Mouse (Mus musculus): ENCODE data around the gene Cfap300.
A peak's percentile ranks its signal among the peaks of the same experiment; 100 is the strongest.

DNA sequence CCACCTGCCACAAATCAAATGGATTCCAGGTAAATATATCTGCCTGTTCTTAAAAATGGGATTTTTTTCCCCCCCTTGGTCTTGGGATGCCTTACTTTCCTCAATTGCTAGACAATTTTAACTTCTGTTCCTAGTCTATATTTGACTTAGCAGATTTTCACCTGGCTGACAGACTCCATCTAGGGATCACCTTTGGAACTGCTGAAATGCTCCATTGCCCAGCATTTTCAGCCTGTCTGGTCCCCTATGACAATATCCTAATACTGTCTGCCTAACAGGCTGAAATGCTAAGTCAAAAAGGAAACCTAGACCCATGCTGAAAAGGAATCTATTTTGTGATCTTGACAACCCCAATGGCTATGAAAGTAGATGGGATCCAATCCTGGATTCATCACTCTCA is 31.7 kb upstream of the Cfap300 start:
- TF ChIP-seq CTCF (IDR thresholded peaks at IDR 0.05; ENCODE audit: borderline replicate concordance, extremely low read depth, insufficient read depth, insufficient read length) = peak; percentile 37; the same call in 1 of the 2 replicates
- TF ChIP-seq POLR2A (IDR thresholded peaks at IDR 0.05; ENCODE audit: borderline replicate concordance, extremely low read depth, insufficient read depth, insufficient read length, poor library complexity, severe bottlenecking) = no peak

Data from brain, embryonic 14.5 days (tissue).